Mouse (Mus musculus): Measurements from ENCODE around the gene Hip1r.

Hip1r gene

GRCm38 (mm10) chr5:124015727-124016126 is 42.3 kb downstream of the Hip1r start:
- intact Hi-C loops (cut with DNase I), result no loop called here

DNA sequence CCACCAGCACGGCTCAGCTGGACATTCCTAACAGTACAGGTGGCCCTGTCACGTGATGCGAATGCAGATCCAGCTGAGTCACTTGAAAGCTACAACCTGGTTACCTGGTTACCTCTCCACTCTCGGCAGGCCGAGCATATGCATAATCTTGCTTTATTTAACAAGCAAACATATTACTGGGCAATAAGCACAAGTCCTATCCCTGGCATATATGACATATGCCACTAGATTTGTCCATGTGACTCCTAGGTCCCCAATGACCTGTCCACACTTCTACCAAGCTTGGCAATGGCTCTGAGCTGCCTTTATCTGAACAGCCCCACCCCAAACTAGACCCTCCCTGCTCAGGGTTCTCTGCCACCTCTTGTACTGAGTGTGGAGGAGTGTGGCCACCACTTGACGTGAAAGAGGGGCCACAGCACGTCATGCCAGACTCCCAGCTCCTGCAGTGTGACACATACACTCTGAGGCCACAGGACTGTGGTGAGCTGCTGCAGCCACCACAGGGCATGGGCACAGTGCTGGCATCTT is 42.9 kb downstream of the Hip1r start:
- intact Hi-C loops (cut with DNase I), result no loop called here

GRCm38 (mm10) chr5:124017941-124018340 is 44.5 kb downstream of the Hip1r start:
- intact Hi-C loops (cut with DNase I), result no loop called here

GRCm38 (mm10) chr5:124018651-124019050 is 45.2 kb downstream of the Hip1r start:
- intact Hi-C loops (cut with DNase I), result no loop called here

- intact Hi-C loops (cut with DNase I), result no loop called here
Observed at GRCm38 (mm10) chr5:124019348-124020216, 46.2 kb downstream of the Hip1r start.

- intact Hi-C loops (cut with DNase I), result no loop called here
Observed at GRCm38 (mm10) chr5:124021148-124021547, 47.7 kb downstream of the Hip1r start.

GRCm38 (mm10) chr5:124021701-124022100 is 48.3 kb downstream of the Hip1r start:
- intact Hi-C loops (cut with DNase I), result no loop called here

GRCm38 (mm10) chr5:124022365-124022764 is 48.9 kb downstream of the Hip1r start:
- intact Hi-C loops (cut with DNase I), result no loop called here

DNA sequence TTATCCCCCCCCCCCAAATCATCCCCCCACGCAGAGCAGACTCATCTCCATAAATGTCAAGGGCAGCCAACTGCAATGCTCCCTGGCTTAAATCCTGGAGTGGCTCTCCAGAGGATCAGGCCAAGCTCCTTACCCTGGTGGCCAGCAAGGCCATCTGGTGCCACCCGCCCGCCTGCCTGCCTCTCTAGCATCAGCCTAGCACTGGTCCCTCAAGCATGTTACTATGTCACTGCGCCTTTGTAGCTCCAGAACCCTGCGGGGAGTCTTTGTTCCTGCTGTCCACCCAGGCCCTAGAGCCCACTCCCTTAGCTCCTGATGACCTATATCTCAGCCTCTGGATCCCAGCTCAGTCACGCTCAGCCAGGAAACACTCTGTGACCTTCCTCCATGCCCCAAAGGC is 51.2 kb downstream of the Hip1r start:
- intact Hi-C loops (cut with DNase I), result no loop called here

GRCm38 (mm10) chr5:124025146-124025545 is 51.7 kb downstream of the Hip1r start:
- intact Hi-C loops (cut with DNase I), result no loop called here

DNA sequence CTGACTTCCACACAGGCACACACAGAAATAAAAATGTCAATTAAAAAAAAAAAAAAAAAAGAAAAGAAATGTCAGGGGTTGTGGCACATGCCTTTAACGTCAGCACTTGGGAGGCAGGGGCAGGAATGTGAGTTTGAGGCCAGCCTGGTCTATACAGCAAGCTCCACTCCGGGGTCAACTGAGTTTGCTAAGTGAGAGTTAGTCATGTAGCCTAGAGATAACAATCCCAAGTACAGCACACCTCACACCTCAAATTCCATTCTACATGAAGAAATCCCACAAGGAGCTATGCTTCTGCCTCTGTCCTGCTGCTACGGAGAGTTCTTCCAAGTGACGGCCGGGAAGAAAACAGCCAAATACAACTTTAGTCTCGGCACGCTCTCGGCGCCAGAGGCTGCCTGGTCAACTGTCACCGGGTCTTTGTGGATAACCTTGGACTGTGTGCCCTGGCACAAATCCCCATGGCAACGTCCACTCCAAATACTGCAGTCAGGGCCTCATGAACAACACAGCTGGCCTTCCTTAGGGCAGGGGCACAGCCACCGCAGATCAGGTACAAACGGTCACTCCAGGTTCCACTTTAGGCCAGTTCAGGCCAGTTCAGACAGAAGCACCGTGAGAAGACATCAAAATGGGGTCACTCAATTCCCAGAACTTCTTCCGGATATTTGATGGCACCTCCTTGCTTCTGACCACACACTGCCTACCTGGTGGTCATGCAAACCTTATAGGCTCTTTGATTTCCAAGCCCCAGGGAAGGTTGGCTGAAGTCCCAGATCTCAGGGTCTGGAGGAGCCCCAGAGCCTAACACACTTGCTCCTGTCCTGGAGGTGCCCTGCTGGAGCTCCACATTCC is 52.4 kb downstream of the Hip1r start:
- intact Hi-C loops (cut with DNase I), result no loop called here

DNA sequence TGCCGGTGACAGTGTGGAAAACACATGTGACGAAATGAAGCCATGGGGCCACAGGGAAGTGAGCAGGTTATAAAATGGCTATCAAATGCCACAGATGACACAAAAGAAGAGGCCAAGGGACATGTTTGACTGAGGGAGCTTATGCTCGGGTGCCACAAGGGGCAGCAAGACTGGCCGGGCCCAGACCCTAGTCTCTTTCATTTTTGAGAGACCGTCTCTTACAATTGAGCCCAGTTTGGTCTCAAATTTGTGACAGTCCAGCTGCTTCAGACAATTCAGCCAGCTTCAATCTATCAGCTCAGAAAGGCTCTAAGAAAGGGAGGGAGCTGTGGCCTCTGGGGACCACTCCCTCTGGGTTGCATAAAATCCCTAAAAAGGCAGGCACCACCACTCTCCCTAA is 53.1 kb downstream of the Hip1r start:
- intact Hi-C loops (cut with DNase I), result no loop called here

GRCm38 (mm10) chr5:124027702-124028470 is 54.5 kb downstream of the Hip1r start:
- intact Hi-C loops (cut with DNase I), result no loop called here

- intact Hi-C loops (cut with DNase I), result no loop called here
Observed at GRCm38 (mm10) chr5:124028680-124029079, 55.3 kb downstream of the Hip1r start.

GRCm38 (mm10) chr5:124029220-124030035 is 56.0 kb downstream of the Hip1r start:
- intact Hi-C loops (cut with DNase I), result no loop called here

GRCm38 (mm10) chr5:124030386-124031067 is 57.1 kb downstream of the Hip1r start:
- intact Hi-C loops (cut with DNase I), result no loop called here

- intact Hi-C loops (cut with DNase I), result no loop called here
Observed at GRCm38 (mm10) chr5:124031068-124031955, 57.9 kb downstream of the Hip1r start.

DNA sequence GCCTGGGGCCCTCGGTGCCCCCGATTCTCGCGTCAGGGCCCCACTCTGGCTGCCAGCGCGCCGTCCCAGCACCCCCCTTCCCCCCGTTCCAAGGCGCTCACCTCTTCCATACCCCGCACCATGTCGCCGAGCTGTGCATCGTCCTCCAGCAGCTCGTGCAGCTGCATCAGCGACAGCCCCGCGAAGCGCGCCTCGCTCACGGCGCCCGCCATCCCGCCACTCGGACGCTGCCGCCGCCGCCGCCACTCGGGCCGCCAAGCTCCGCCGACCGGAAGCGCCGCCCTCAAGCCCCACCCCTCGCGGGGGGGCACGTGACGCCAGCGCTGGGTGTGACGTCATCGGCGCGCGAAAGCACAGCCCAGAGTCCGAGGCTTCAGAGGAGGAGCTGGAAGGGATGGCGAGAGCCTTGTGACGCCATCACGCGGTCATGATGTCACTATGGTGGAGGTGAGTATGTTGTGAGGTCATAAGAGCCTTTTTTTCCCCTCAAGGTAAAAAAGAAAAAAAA is 58.6 kb downstream of the Hip1r start, which contains the start of gene Vps37b:
Gene Vps37b (minus strand): TSS at position 270 of the 508 bp plus-strand sequence.
- intact Hi-C loops (cut with DNase I), result no loop called here

All from adrenal gland (tissue).